Mouse (Mus musculus): ENCODE measurements around the gene Amelx. TPM values are rescaled to one million over a fixed set of nuclear protein-coding genes. Genes with fewer than 3 reads are reported as not detected.

Amelx gene
- polyA plus RNA-seq, 1 experiment, result not detected

DNA sequence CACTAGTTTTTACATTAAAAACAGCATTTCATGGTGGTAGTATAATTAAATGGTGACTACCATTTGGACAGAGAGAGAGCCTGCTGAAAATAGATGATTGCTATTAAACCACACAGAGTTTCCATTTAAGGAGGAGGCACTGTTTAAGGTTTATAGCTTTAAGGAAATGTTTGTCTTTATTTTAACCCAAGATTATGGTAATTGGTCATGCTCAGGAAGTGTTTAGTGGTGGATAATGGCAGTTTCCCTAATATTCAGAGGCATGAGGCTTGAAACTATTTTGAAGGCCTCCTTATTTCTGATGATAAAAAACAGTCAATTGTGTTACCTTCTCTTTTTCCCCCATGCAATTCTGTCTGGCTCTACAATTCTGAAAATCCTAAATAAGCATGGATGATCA lies 33.2 kb downstream of the Amelx start:
- TF ChIP-seq POLR2A (IDR thresholded peaks at IDR 0.05; ENCODE audit: borderline replicate concordance, control insufficient read depth, low read depth, low read length), result no peak
- TF ChIP-seq CTCF (IDR thresholded peaks at IDR 0.05; ENCODE audit: control insufficient read depth, insufficient read depth, low read length), result no peak
- Histone ChIP-seq H3K27ac (ENCODE audit: control insufficient read depth, insufficient read depth, low read depth, low read length, poor library complexity) (no peak overlapping the region), H3K4me1 (ENCODE audit: control insufficient read depth, insufficient read depth, low read length) (no peaks in the 10 kb centered on the region), H3K4me3 (replicated peaks; ENCODE audit: control insufficient read depth, low read depth, low read length) (no peak overlapping the region)

DNA sequence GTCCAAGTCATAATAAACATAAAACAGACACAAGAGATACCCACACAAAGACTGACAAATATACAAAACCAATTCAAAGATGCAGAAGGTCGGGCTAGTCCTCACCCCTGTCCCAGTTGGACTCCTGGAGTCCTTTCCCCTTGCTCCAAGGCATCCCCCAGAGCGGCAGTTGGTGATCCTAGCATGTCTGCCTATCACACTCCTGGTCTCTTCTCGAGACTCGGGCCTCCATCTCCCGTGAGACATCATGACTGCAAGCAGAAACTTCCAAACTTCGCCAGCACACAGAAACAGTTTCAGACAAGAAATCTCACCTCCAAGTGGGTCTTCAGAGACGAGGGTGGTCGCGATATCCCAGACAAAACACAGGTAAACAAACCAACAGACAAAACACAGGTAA lies 46.5 kb downstream of the Amelx start:
- H3K4me1 ChIP-seq (ENCODE audit: control insufficient read depth, insufficient read depth, low read length), result no peaks in the 10 kb centered on the region
- no peak overlapping the region for H3K4me3 ChIP-seq (replicated peaks; ENCODE audit: control insufficient read depth, low read depth, low read length)
- no peak overlapping the region for H3K27ac ChIP-seq (ENCODE audit: control insufficient read depth, insufficient read depth, low read depth, low read length, poor library complexity)
- TF ChIP-seq POLR2A (IDR thresholded peaks at IDR 0.05; ENCODE audit: borderline replicate concordance, control insufficient read depth, low read depth, low read length), result no peak
- 83% methylated on average over 9 of the region's 9 CpGs for WGBS

DNA sequence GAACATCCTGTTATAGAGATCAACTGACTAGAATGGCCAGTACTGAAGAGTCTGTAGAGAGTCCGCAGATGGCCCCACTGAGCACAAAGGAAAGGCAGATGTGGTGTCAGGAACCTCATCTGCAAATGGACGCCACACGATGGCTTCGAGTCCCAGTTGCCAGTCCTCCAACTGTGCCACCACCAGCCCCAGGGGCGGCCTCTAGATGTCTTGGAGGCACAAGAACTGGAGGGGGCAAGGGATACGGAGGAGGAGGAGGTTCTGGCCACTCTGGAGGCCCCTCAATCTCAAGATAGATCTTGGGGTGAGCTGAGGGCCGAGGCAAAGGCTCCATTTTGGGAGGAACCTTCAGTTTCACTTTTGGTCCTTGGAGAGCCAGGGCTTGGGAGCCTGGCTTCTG lies 47.2 kb downstream of the Amelx start:
- 89% methylated on average over 7 of the region's 7 CpGs for WGBS
- Histone ChIP-seq H3K27ac (ENCODE audit: control insufficient read depth, insufficient read depth, low read depth, low read length, poor library complexity) (no peak overlapping the region), H3K4me1 (ENCODE audit: control insufficient read depth, insufficient read depth, low read length) (no peaks in the 10 kb centered on the region), H3K4me3 (replicated peaks; ENCODE audit: control insufficient read depth, low read depth, low read length) (no peak overlapping the region)
- TF ChIP-seq POLR2A (IDR thresholded peaks at IDR 0.05; ENCODE audit: borderline replicate concordance, control insufficient read depth, low read depth, low read length), result no peak
- TF ChIP-seq CTCF (IDR thresholded peaks at IDR 0.05; ENCODE audit: control insufficient read depth, insufficient read depth, low read length), result no peak

Other genes with a start within 250 kb of the Amelx start
- 2.4 and 4.8 TPM in 2 replicates for gene Hccs, start 133.2 kb upstream of the Amelx start, polyA plus RNA-seq (2011; ENCODE audit: insufficient read depth, insufficient read length, low replicate concordance, missing spikeins)